Mouse (Mus musculus): ENCODE results near the gene Tmf1.

- TF ChIP-seq CTCF (IDR thresholded peaks at IDR 0.05; ENCODE audit: low read depth) (no peak), EP300 (IDR thresholded peaks at IDR 0.05; ENCODE audit: low read depth) (no peak)
Measured at GRCm38 (mm10) chr6:97226083-97226491, 47.2 kb upstream of the Tmf1 start.
